Mouse (Mus musculus): ENCODE measurements around the gene Wipf2. TPM values are rescaled to one million over a fixed set of nuclear protein-coding genes. Genes with fewer than 3 reads are reported as not detected.
"Not testable (repeated sequence)": the region's sequence is repeated elsewhere in the genome, so short reads cannot be mapped to it uniquely, and the experiment has no call there.

The Wipf2 gene
- polyA plus RNA-seq, 1 experiment from 2014 or later = 4.2 TPM

GRCm38 (mm10) chr11:98929503-98929902, 66.1 kb downstream of the Wipf2 start:
- no peaks in the 10 kb centered on the region for H3K9me3 ChIP-seq
- WGBS = 6% methylated on average over 9 of the region's 9 CpGs
- peak overlapping the region; percentile 19; the same call in 1 of the 2 replicates for H3K4me3 ChIP-seq
- no peaks in the 10 kb centered on the region for H3K36me3 ChIP-seq
- peak overlapping the region; percentile 84 for H3K4me2 ChIP-seq (replicated peaks)
- H3K27ac ChIP-seq = no peak overlapping the region
- ATAC-seq (ENCODE audit: low FRiP score, low read depth) = no peak
- H3K27me3 ChIP-seq (replicated peaks) = no peaks in the 10 kb centered on the region
- H3K4me1 ChIP-seq = peaks cover 88% of the 10 kb centered on the region
- H3K9ac ChIP-seq = peak overlapping the region; percentile 14; the same call in 1 of the 2 replicates

- no peak overlapping the region; the same call in 1 of the 2 replicates for H3K4me3 ChIP-seq
- H3K4me2 ChIP-seq (replicated peaks) = peak overlapping the region; percentile 84
- no peaks in the 10 kb centered on the region for H3K27me3 ChIP-seq (replicated peaks)
- H3K4me1 ChIP-seq = peaks cover 81% of the 10 kb centered on the region
- WGBS = 65% methylated on average over 7 of the region's 7 CpGs
- no peaks in the 10 kb centered on the region for H3K36me3 ChIP-seq
- H3K27ac ChIP-seq = no peak overlapping the region
- ATAC-seq (ENCODE audit: low FRiP score, low read depth) = no peak
- H3K9me3 ChIP-seq = no peaks in the 10 kb centered on the region
- H3K9ac ChIP-seq = peak overlapping the region; percentile 14; the same call in 1 of the 2 replicates
These were observed 66.7 kb downstream of the Wipf2 start for GRCm38 (mm10) chr11:98930127-98930601.

- Histone ChIP-seq H3K4me3 (no peak overlapping the region), H3K4me2 (replicated peaks) (peak overlapping the region; percentile 46), H3K9ac (peak overlapping the region; percentile 2; the same call in 1 of the 2 replicates), H3K27me3 (replicated peaks) (no peaks in the 10 kb centered on the region), H3K4me1 (peaks cover 77% of the 10 kb centered on the region), H3K27ac (peak overlapping the region; percentile 16; the same call in 1 of the 2 replicates), H3K36me3 (no peaks in the 10 kb centered on the region), H3K9me3 (no peaks in the 10 kb centered on the region)
- no peak for ATAC-seq (ENCODE audit: low FRiP score, low read depth)
- 47% methylated on average over 10 of the region's 10 CpGs for WGBS
These were observed 67.5 kb downstream of the Wipf2 start for GRCm38 (mm10) chr11:98930773-98931512.

- peaks cover 78% of the 10 kb centered on the region for H3K4me1 ChIP-seq
- peak; percentile 1; the same call in 1 of the 2 replicates for ATAC-seq (ENCODE audit: low FRiP score, low read depth)
- H3K4me3 ChIP-seq = no peak overlapping the region
- no peaks in the 10 kb centered on the region for H3K9me3 ChIP-seq
- H3K27ac ChIP-seq = peak overlapping the region; percentile 16; the same call in 1 of the 2 replicates
- WGBS = 28% methylated on average over 7 of the region's 7 CpGs
- peak overlapping the region; percentile 46 for H3K4me2 ChIP-seq (replicated peaks)
- no peaks in the 10 kb centered on the region for H3K36me3 ChIP-seq
- H3K27me3 ChIP-seq (replicated peaks) = no peaks in the 10 kb centered on the region
- H3K9ac ChIP-seq = peak overlapping the region; percentile 2; the same call in 1 of the 2 replicates
These were observed 68.3 kb downstream of the Wipf2 start for GRCm38 (mm10) chr11:98931513-98932292.

- 0 out of 2 replicates have a peak overlapping the region, but pooled peaks have one; percentile 20 for H3K27ac ChIP-seq
- H3K4me3 ChIP-seq = no peak overlapping the region
- peak; percentile 44 for ATAC-seq (ENCODE audit: low FRiP score, low read depth)
- no peaks in the 10 kb centered on the region for H3K9me3 ChIP-seq
- peak overlapping the region; percentile 46 for H3K4me2 ChIP-seq (replicated peaks)
- peak overlapping the region; percentile 36 for H3K9ac ChIP-seq
- no peaks in the 10 kb centered on the region for H3K27me3 ChIP-seq (replicated peaks)
- no peaks in the 10 kb centered on the region for H3K36me3 ChIP-seq
- peaks cover 79% of the 10 kb centered on the region for H3K4me1 ChIP-seq
- 19% methylated on average over 19 of the region's 19 CpGs for WGBS
These were observed 69.1 kb downstream of the Wipf2 start for GRCm38 (mm10) chr11:98932293-98933091.

- no peaks in the 10 kb centered on the region for H3K27me3 ChIP-seq (replicated peaks)
- H3K4me1 ChIP-seq = peaks cover 79% of the 10 kb centered on the region
- peak overlapping the region; percentile 36 for H3K9ac ChIP-seq
- H3K36me3 ChIP-seq = no peaks in the 10 kb centered on the region
- no peaks in the 10 kb centered on the region for H3K9me3 ChIP-seq
- WGBS = 41% methylated on average over 9 of the region's 9 CpGs
- no peak overlapping the region for H3K4me3 ChIP-seq
- 0 out of 2 replicates have a peak overlapping the region, but pooled peaks have one; percentile 20 for H3K27ac ChIP-seq
- no peak for ATAC-seq (ENCODE audit: low FRiP score, low read depth)
- H3K4me2 ChIP-seq (replicated peaks) = peak overlapping the region; percentile 46
These were observed 69.7 kb downstream of the Wipf2 start for GRCm38 (mm10) chr11:98933151-98933550.

GRCm38 (mm10) chr11:98933847-98934246, 70.4 kb downstream of the Wipf2 start:
- not testable (repeated sequence) for H3K27ac ChIP-seq; H3K9ac ChIP-seq; H3K36me3 ChIP-seq; ATAC-seq (ENCODE audit: low FRiP score, low read depth); H3K9me3 ChIP-seq; H3K4me3 ChIP-seq; H3K4me2 ChIP-seq (replicated peaks); H3K27me3 ChIP-seq (replicated peaks)
- WGBS = 90% methylated on average over 2 of the region's 2 CpGs
- H3K4me1 ChIP-seq = peaks cover 79% of the 10 kb centered on the region

- H3K27me3 ChIP-seq (replicated peaks) = no peaks in the 10 kb centered on the region
- no peak overlapping the region for H3K4me2 ChIP-seq (replicated peaks)
- no peak overlapping the region for H3K27ac ChIP-seq
- H3K4me3 ChIP-seq = no peak overlapping the region
- H3K9ac ChIP-seq = no peak overlapping the region
- H3K36me3 ChIP-seq = no peaks in the 10 kb centered on the region
- WGBS = 89% methylated on average over 3 of the region's 3 CpGs
- no peaks in the 10 kb centered on the region for H3K9me3 ChIP-seq
- peaks cover 79% of the 10 kb centered on the region for H3K4me1 ChIP-seq
- no peak for ATAC-seq (ENCODE audit: low FRiP score, low read depth)
These were observed 70.9 kb downstream of the Wipf2 start for GRCm38 (mm10) chr11:98934367-98934766.

- H3K4me3 ChIP-seq = no peak overlapping the region
- 0 out of 2 replicates have a peak overlapping the region, but pooled peaks have one; percentile 2 for H3K4me2 ChIP-seq (replicated peaks)
- 88% methylated on average over 3 of the region's 3 CpGs for WGBS
- H3K9me3 ChIP-seq = no peaks in the 10 kb centered on the region
- no peaks in the 10 kb centered on the region for H3K27me3 ChIP-seq (replicated peaks)
- H3K4me1 ChIP-seq = peaks cover 79% of the 10 kb centered on the region
- no peak overlapping the region for H3K27ac ChIP-seq
- no peaks in the 10 kb centered on the region for H3K36me3 ChIP-seq
- ATAC-seq (ENCODE audit: low FRiP score, low read depth) = no peak
- H3K9ac ChIP-seq = no peak overlapping the region
These were observed 71.7 kb downstream of the Wipf2 start for GRCm38 (mm10) chr11:98935123-98935522.

GRCm38 (mm10) chr11:98936170-98936569, 72.7 kb downstream of the Wipf2 start:
- H3K9ac ChIP-seq = peak overlapping the region; percentile 55
- no peaks in the 10 kb centered on the region for H3K36me3 ChIP-seq
- peak overlapping the region; percentile 61 for H3K4me3 ChIP-seq
- H3K27ac ChIP-seq = no peak overlapping the region
- ATAC-seq (ENCODE audit: low FRiP score, low read depth) = no peak
- H3K4me2 ChIP-seq (replicated peaks) = peak overlapping the region; percentile 93
- H3K9me3 ChIP-seq = no peaks in the 10 kb centered on the region
- peaks cover 79% of the 10 kb centered on the region for H3K4me1 ChIP-seq
- H3K27me3 ChIP-seq (replicated peaks) = no peaks in the 10 kb centered on the region
- WGBS = 2% methylated on average over 29 of the region's 29 CpGs

- Histone ChIP-seq H3K4me2 (replicated peaks) (peak overlapping the region; percentile 93), H3K4me1 (peaks cover 79% of the 10 kb centered on the region), H3K36me3 (no peaks in the 10 kb centered on the region), H3K9ac (peak overlapping the region; percentile 55), H3K4me3 (peak overlapping the region; percentile 61), H3K27ac (no peak overlapping the region), H3K27me3 (replicated peaks) (no peaks in the 10 kb centered on the region), H3K9me3 (no peaks in the 10 kb centered on the region)
- ATAC-seq (ENCODE audit: low FRiP score, low read depth) = peak; percentile 32
- WGBS = 3% methylated on average over 22 of the region's 23 CpGs
These were observed 73.4 kb downstream of the Wipf2 start for GRCm38 (mm10) chr11:98936606-98937409.

Measured in neural tube, embryonic 12.5 days (tissue).